Mouse (Mus musculus): ENCODE results near the gene Il11. TPM values are rescaled to one million over a fixed set of nuclear protein-coding genes. Genes with fewer than 3 reads are reported as not detected.

Gene Il11
- polyA plus RNA-seq, 2 experiments = 0.22 to 0.33 TPM

GRCm38 (mm10) chr7:4771202-4771601 is 11.5 kb downstream of the Il11 start, which contains the start of gene Fam71e2:
Gene Fam71e2, minus strand, starts transcription at chr7:4771302.
- 63% methylated on average over 4 of the region's 5 CpGs for WGBS
- no peaks in the 10 kb centered on the region for H3K9me3 ChIP-seq (ENCODE audit: control insufficient read depth, low read length)

GRCm38 (mm10) chr7:4764946-4765710 is 17.5 kb downstream of the Il11 start:
- TF ChIP-seq POLR2A (IDR thresholded peaks at IDR 0.05; ENCODE audit: borderline replicate concordance, extremely low read depth, insufficient read depth, insufficient read length) = no peak
- Histone ChIP-seq H3K36me3 (ENCODE audit: control insufficient read depth, insufficient read depth, low read length) (no peaks in the 10 kb centered on the region), H3K4me2 (replicated peaks; ENCODE audit: low read depth, low read length, severe bottlenecking) (no peak overlapping the region), H3K9me3 (ENCODE audit: control insufficient read depth, low read length) (no peaks in the 10 kb centered on the region), H3K27me3 (ENCODE audit: control insufficient read depth, insufficient read depth, low read length) (no peaks in the 10 kb centered on the region), H3K4me3 (replicated peaks; ENCODE audit: low read length) (no peak overlapping the region), H3K27ac (replicated peaks; ENCODE audit: low read depth, low read length) (no peak overlapping the region), H3K4me1 (ENCODE audit: control insufficient read depth, insufficient read depth, low read length) (no peaks in the 10 kb centered on the region), H3K9ac (ENCODE audit: low read depth, low read length, severe bottlenecking) (no peak overlapping the region)
- ATAC-seq (ENCODE audit: low FRiP score, low read depth) (no peak), DNase-seq (ENCODE audit: low spot score) (no peak)
- WGBS = 20% methylated on average over 4 of the region's 4 CpGs

More at GRCm38 (mm10) chr7:4771202-4771601, 11.5 kb downstream of the Il11 start, which contains the start of gene Fam71e2:
- no peak for ATAC-seq (ENCODE audit: low FRiP score, low read depth)
- H3K4me1 ChIP-seq (ENCODE audit: control insufficient read depth, insufficient read depth, low read length) = no peaks in the 10 kb centered on the region
- no peak for DNase-seq (ENCODE audit: low spot score)
- peaks cover 9% of the 10 kb centered on the region for H3K27me3 ChIP-seq (ENCODE audit: control insufficient read depth, insufficient read depth, low read length)
- no peaks in the 10 kb centered on the region for H3K36me3 ChIP-seq (ENCODE audit: control insufficient read depth, insufficient read depth, low read length)
- no peak within 1 kb of the TSS for H3K4me2 ChIP-seq (replicated peaks; ENCODE audit: low read depth, low read length, severe bottlenecking)
- H3K27ac ChIP-seq (replicated peaks; ENCODE audit: low read depth, low read length) = no peak within 1 kb of the TSS
- no peak within 1 kb of the TSS for H3K9ac ChIP-seq (ENCODE audit: low read depth, low read length, severe bottlenecking)
- no peak for TF ChIP-seq POLR2A (IDR thresholded peaks at IDR 0.05; ENCODE audit: borderline replicate concordance, extremely low read depth, insufficient read depth, insufficient read length)
- H3K4me3 ChIP-seq (replicated peaks; ENCODE audit: low read length) = no peak within 1 kb of the TSS

- ATAC-seq (ENCODE audit: low FRiP score, low read depth) (no peak), DNase-seq (ENCODE audit: low spot score) (no peak)
- no peak for TF ChIP-seq POLR2A (IDR thresholded peaks at IDR 0.05; ENCODE audit: borderline replicate concordance, extremely low read depth, insufficient read depth, insufficient read length)
- Histone ChIP-seq H3K4me1 (ENCODE audit: control insufficient read depth, insufficient read depth, low read length) (no peaks in the 10 kb centered on the region), H3K4me3 (replicated peaks; ENCODE audit: low read length) (no peak overlapping the region), H3K27me3 (ENCODE audit: control insufficient read depth, insufficient read depth, low read length) (no peaks in the 10 kb centered on the region), H3K4me2 (replicated peaks; ENCODE audit: low read depth, low read length, severe bottlenecking) (no peak overlapping the region), H3K36me3 (ENCODE audit: control insufficient read depth, insufficient read depth, low read length) (no peaks in the 10 kb centered on the region), H3K9ac (ENCODE audit: low read depth, low read length, severe bottlenecking) (no peak overlapping the region), H3K9me3 (ENCODE audit: control insufficient read depth, low read length) (no peaks in the 10 kb centered on the region), H3K27ac (replicated peaks; ENCODE audit: low read depth, low read length) (no peak overlapping the region)
- WGBS = 50% methylated on average over 1 of the region's 1 CpGs
These were observed 23.0 kb downstream of the Il11 start for GRCm38 (mm10) chr7:4759670-4760069.

GRCm38 (mm10) chr7:4752821-4753570 is 29.7 kb downstream of the Il11 start, which contains the start of gene Cox6b2:
Gene Cox6b2, minus strand, starts transcription at chr7:4753094.
- H3K4me1 ChIP-seq (ENCODE audit: control insufficient read depth, insufficient read depth, low read length) = peaks cover 9% of the 10 kb centered on the region
- DNase-seq (ENCODE audit: low spot score) = peak; percentile 98
- peak within 1 kb of the TSS; percentile 51 for H3K4me2 ChIP-seq (replicated peaks; ENCODE audit: low read depth, low read length, severe bottlenecking)
- peak within 1 kb of the TSS; percentile 39 for H3K4me3 ChIP-seq (replicated peaks; ENCODE audit: low read length)
- no peaks in the 10 kb centered on the region for H3K36me3 ChIP-seq (ENCODE audit: control insufficient read depth, insufficient read depth, low read length)
- H3K9me3 ChIP-seq (ENCODE audit: control insufficient read depth, low read length) = no peaks in the 10 kb centered on the region
- TF ChIP-seq POLR2A (IDR thresholded peaks at IDR 0.05; ENCODE audit: borderline replicate concordance, extremely low read depth, insufficient read depth, insufficient read length) = peak; percentile 58; the same call in 1 of the 2 replicates
- 5% methylated on average over 24 of the region's 24 CpGs for WGBS
- H3K27me3 ChIP-seq (ENCODE audit: control insufficient read depth, insufficient read depth, low read length) = no peaks in the 10 kb centered on the region
- peak within 1 kb of the TSS; percentile 63 for H3K27ac ChIP-seq (replicated peaks; ENCODE audit: low read depth, low read length)
- peak; percentile 95 for ATAC-seq (ENCODE audit: low FRiP score, low read depth)
- H3K9ac ChIP-seq (ENCODE audit: low read depth, low read length, severe bottlenecking) = peak within 1 kb of the TSS; percentile 52
